Mouse (Mus musculus): ENCODE data around the gene Glipr1. TPM values are rescaled to one million over a fixed set of nuclear protein-coding genes. Genes with fewer than 3 reads are reported as not detected.

Glipr1 gene
- polyA plus RNA-seq, 1 experiment from 2014 or later = 2.5 TPM

GRCm38 (mm10) chr10:111957271-111958045, 45.0 kb downstream of the Glipr1 start:
- H3K36me3 ChIP-seq = no peaks in the 10 kb centered on the region
- H3K9me3 ChIP-seq (replicated peaks) = no peaks in the 10 kb centered on the region
- H3K9ac ChIP-seq = no peak overlapping the region
- no peak overlapping the region for H3K4me2 ChIP-seq
- H3K4me3 ChIP-seq (replicated peaks) = no peak overlapping the region
- 61% methylated on average over 10 of the region's 10 CpGs for WGBS
- peak; percentile 75 for ATAC-seq (replicated peaks; ENCODE audit: low FRiP score)
- H3K4me1 ChIP-seq = no peaks in the 10 kb centered on the region
- H3K27me3 ChIP-seq = no peaks in the 10 kb centered on the region
- no peak overlapping the region for H3K27ac ChIP-seq

GRCm38 (mm10) chr10:111955836-111956235, 46.6 kb downstream of the Glipr1 start:
- no peak overlapping the region for H3K27ac ChIP-seq
- H3K36me3 ChIP-seq = no peaks in the 10 kb centered on the region
- 70% methylated on average over 2 of the region's 2 CpGs for WGBS
- no peaks in the 10 kb centered on the region for H3K4me1 ChIP-seq
- no peaks in the 10 kb centered on the region for H3K27me3 ChIP-seq
- no peak overlapping the region for H3K9ac ChIP-seq
- H3K4me2 ChIP-seq = no peak overlapping the region
- H3K4me3 ChIP-seq (replicated peaks) = no peak overlapping the region
- no peak for ATAC-seq (replicated peaks; ENCODE audit: low FRiP score)
- H3K9me3 ChIP-seq (replicated peaks) = no peaks in the 10 kb centered on the region

GRCm38 (mm10) chr10:111949008-111949407, 53.4 kb downstream of the Glipr1 start:
- Histone ChIP-seq H3K4me1 (no peaks in the 10 kb centered on the region), H3K9me3 (replicated peaks) (no peaks in the 10 kb centered on the region), H3K4me2 (no peak overlapping the region), H3K27me3 (no peaks in the 10 kb centered on the region), H3K36me3 (no peaks in the 10 kb centered on the region), H3K9ac (no peak overlapping the region), H3K4me3 (replicated peaks) (no peak overlapping the region), H3K27ac (no peak overlapping the region)
- no peak for ATAC-seq (replicated peaks; ENCODE audit: low FRiP score)
- 49% methylated on average over 4 of the region's 4 CpGs for WGBS

GRCm38 (mm10) chr10:111948041-111948440, 54.4 kb downstream of the Glipr1 start:
- Histone ChIP-seq H3K4me3 (replicated peaks) (no peak overlapping the region), H3K9ac (no peak overlapping the region), H3K36me3 (no peaks in the 10 kb centered on the region), H3K4me2 (no peak overlapping the region), H3K27ac (no peak overlapping the region), H3K4me1 (no peaks in the 10 kb centered on the region), H3K27me3 (no peaks in the 10 kb centered on the region), H3K9me3 (replicated peaks) (no peaks in the 10 kb centered on the region)
- no peak for ATAC-seq (replicated peaks; ENCODE audit: low FRiP score)
- 87% methylated on average over 1 of the region's 1 CpGs for WGBS

- no peak overlapping the region for H3K4me2 ChIP-seq
- H3K9ac ChIP-seq = no peak overlapping the region
- no peak overlapping the region for H3K27ac ChIP-seq
- no peaks in the 10 kb centered on the region for H3K36me3 ChIP-seq
- no peaks in the 10 kb centered on the region for H3K9me3 ChIP-seq (replicated peaks)
- no peak overlapping the region for H3K4me3 ChIP-seq (replicated peaks)
- H3K4me1 ChIP-seq = no peaks in the 10 kb centered on the region
- whole genome bisulfite sequencing = 39% methylated on average over 3 of the region's 3 CpGs
- H3K27me3 ChIP-seq = no peaks in the 10 kb centered on the region
- ATAC-seq (replicated peaks; ENCODE audit: low FRiP score) = no peak
Observed at GRCm38 (mm10) chr10:111945563-111945962, 56.9 kb downstream of the Glipr1 start.

- Histone ChIP-seq H3K9me3 (replicated peaks) (no peaks in the 10 kb centered on the region), H3K4me3 (replicated peaks) (no peak overlapping the region), H3K27me3 (no peaks in the 10 kb centered on the region), H3K4me2 (no peak overlapping the region), H3K36me3 (no peaks in the 10 kb centered on the region), H3K9ac (no peak overlapping the region), H3K4me1 (no peaks in the 10 kb centered on the region), H3K27ac (no peak overlapping the region)
- WGBS = 82% methylated on average over 7 of the region's 7 CpGs
- ATAC-seq (replicated peaks; ENCODE audit: low FRiP score) = no peak
Observed at GRCm38 (mm10) chr10:111943026-111943425, 59.4 kb downstream of the Glipr1 start.

GRCm38 (mm10) chr10:111937146-111937534, 65.3 kb downstream of the Glipr1 start:
- no peak for ATAC-seq (replicated peaks; ENCODE audit: low FRiP score)
- Histone ChIP-seq H3K4me2 (no peak overlapping the region), H3K4me3 (replicated peaks) (no peak overlapping the region), H3K9me3 (replicated peaks) (no peaks in the 10 kb centered on the region), H3K4me1 (peaks cover 12% of the 10 kb centered on the region), H3K36me3 (no peaks in the 10 kb centered on the region), H3K9ac (no peak overlapping the region), H3K27ac (peak overlapping the region; percentile 49; the same call in 1 of the 2 replicates), H3K27me3 (no peaks in the 10 kb centered on the region)
- 53% methylated on average over 5 of the region's 5 CpGs for WGBS

GRCm38 (mm10) chr10:111936491-111937145, 65.8 kb downstream of the Glipr1 start:
- WGBS = 32% methylated on average over 13 of the region's 13 CpGs

GRCm38 (mm10) chr10:111936021-111936420, 66.4 kb downstream of the Glipr1 start:
- Histone ChIP-seq H3K4me2 (no peak overlapping the region), H3K4me1 (peaks cover 12% of the 10 kb centered on the region), H3K27me3 (no peaks in the 10 kb centered on the region), H3K4me3 (replicated peaks) (no peak overlapping the region), H3K9me3 (replicated peaks) (no peaks in the 10 kb centered on the region), H3K36me3 (no peaks in the 10 kb centered on the region), H3K9ac (no peak overlapping the region), H3K27ac (0 out of 2 replicates have a peak overlapping the region, but pooled peaks have one; percentile 49)
- no peak for ATAC-seq (replicated peaks; ENCODE audit: low FRiP score)
- WGBS = 74% methylated on average over 4 of the region's 4 CpGs

More at GRCm38 (mm10) chr10:111936491-111937145, 65.8 kb downstream of the Glipr1 start:
- H3K36me3 ChIP-seq = no peaks in the 10 kb centered on the region
- ATAC-seq (replicated peaks; ENCODE audit: low FRiP score) = peak; percentile 40; the same call in 1 of the 2 replicates
- peak overlapping the region; percentile 49; the same call in 1 of the 2 replicates for H3K27ac ChIP-seq
- no peak overlapping the region for H3K4me3 ChIP-seq (replicated peaks)
- peaks cover 12% of the 10 kb centered on the region for H3K4me1 ChIP-seq
- H3K4me2 ChIP-seq = no peak overlapping the region
- no peaks in the 10 kb centered on the region for H3K27me3 ChIP-seq
- H3K9me3 ChIP-seq (replicated peaks) = no peaks in the 10 kb centered on the region
- no peak overlapping the region for H3K9ac ChIP-seq

Other genes starting within 250 kb of the Glipr1 start
- 50.0 and 52.8 TPM in 2 replicates for gene Krr1, start 30.0 kb downstream of the Glipr1 start, polyA plus RNA-seq (2015; fragmentation: Nextera tagmentation; extraction: Ambion mirVana)
- not detected in 2 replicates for gene Glipr1l1, start 57.6 kb upstream of the Glipr1 start, polyA plus RNA-seq (2015; fragmentation: Nextera tagmentation; extraction: Ambion mirVana)
- not detected in 2 replicates for gene Glipr1l2, start 80.7 kb upstream of the Glipr1 start, polyA plus RNA-seq (2015; fragmentation: Nextera tagmentation; extraction: Ambion mirVana)
- not detected in 2 replicates for gene Glipr1l3, start 157.7 kb upstream of the Glipr1 start, polyA plus RNA-seq (2015; fragmentation: Nextera tagmentation; extraction: Ambion mirVana)
- 0.40 and 0.86 TPM in 2 replicates for gene Caps2, start 161.0 kb upstream of the Glipr1 start, polyA plus RNA-seq (2015; fragmentation: Nextera tagmentation; extraction: Ambion mirVana)

All from kidney, embryonic 15.5 days (tissue).